Mouse (Mus musculus): ENCODE results near the gene Sec14l1. TPM values are rescaled to one million over a fixed set of nuclear protein-coding genes. Genes with fewer than 3 reads are reported as not detected.
A peak's percentile ranks its signal among the peaks of the same experiment; 100 is the strongest.

Sec14l1 gene
- total RNA-seq, 2 experiments from 2014 or later = 86.8 to 98.2 TPM

DNA sequence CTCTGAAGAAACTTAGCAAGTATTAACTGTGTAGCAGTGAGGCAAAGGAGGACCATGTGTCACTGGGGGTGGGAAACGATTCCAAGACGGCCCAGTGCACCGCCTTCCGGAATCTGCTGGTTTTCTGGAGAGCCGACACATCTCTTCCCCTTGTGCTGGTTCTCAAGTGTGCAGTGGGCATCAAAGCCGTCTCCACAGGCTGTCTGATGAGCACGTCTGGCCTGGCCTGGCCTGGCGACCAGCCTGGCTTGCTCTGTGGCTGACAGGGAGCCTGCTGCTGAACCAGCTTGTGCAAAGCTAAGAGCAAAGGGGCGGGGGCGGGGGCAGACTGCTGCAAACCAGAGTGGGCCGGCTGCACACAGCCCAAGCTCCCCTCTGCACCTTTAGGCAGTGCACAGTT lies 14.5 kb downstream of the Sec14l1 start:
- peak in 1 of 2 experiments; percentile 44 for DNase-seq

DNA sequence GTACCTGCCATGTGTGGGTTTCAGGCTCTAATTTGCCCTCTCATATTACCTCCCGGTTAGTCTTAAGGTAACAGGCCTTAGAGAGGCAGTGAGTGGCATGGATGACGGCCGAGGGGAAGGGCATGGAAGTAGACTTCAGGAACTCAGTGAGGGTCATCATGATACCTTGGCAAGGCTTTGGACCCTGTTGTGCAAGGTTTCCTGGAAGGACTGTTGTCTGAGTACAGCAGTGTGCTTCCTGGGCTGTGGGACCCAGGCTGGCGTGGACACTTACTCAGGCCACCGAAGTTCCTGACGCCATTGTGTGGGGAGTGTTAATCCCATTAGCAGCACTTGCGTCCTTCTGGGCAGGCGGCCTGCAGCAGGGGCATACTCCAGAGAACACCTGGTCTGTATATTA lies 15.1 kb downstream of the Sec14l1 start:
- no peak for DNase-seq

DNA sequence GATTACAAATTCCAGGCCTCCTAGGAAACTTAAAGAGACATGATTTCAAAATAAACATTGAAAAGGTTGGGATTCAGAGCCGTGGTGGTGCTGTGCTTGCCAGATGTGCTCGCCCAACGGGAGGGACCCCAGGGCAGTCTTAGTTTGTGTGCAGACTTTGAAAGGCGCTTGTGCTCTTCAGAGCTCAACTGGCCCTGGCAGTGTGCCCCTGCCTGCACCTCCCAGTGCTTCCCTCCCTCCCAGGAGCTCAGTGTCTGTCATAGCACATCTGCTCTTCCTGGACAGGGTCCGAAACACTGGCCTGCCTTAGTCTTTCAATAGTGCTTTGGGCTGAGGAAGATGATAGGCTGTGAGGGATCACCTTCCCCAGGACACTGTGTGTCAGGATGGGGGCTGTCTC lies 15.9 kb downstream of the Sec14l1 start:
- DNase-seq = peak; percentile 59 to 61

DNA sequence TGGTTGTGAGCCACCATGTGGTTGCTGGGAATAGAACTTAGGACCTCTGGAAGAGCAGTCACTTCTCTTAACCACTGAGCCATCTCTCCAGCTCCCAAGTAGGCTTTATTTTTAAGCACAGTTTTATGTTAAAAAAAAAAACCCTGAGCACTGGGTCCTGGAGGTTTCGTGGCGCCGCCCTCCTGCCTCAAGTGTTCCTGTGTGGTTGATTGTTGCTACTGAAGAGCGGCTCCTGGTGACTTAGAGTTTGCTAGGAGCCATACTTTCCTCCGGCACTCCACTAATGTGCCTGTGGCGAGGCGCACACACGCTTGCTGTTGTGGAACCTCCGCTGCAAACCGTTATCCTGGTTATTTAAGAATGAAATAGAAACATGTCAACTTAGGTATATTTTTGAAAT lies 16.5 kb downstream of the Sec14l1 start:
- DNase-seq = no peak

DNA sequence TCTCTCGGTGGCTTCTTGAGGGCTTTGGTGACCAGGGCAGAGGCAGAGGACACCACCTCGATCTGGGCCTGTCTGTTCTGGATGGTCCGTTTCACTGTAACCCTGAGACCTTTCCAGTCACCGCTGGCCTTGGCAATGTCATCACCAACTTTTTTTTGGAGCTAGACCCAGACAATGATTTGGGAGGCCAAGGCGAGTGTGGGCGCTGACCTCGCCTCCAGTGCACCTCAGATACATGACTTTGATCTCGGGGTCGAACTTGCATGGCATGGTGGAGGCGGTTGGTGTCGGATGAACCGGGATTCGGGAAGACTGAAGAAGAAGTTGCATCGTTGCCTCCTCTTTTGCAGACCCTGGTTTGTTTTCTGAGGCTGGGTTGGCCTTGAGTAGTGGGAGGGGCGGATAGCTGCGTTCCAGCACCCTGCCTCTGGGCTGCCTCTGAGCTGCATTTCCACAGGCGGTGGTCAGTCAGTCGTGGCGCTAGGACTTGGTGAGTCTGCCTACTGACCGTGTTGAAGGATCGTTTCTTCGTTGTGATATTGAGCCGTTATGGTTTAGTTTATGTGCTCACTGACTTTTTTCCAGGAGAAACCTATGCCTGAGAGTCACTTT lies 19.9 kb downstream of the Sec14l1 start:
- DNase-seq = peak in 1 of 2 experiments; percentile 44

DNA sequence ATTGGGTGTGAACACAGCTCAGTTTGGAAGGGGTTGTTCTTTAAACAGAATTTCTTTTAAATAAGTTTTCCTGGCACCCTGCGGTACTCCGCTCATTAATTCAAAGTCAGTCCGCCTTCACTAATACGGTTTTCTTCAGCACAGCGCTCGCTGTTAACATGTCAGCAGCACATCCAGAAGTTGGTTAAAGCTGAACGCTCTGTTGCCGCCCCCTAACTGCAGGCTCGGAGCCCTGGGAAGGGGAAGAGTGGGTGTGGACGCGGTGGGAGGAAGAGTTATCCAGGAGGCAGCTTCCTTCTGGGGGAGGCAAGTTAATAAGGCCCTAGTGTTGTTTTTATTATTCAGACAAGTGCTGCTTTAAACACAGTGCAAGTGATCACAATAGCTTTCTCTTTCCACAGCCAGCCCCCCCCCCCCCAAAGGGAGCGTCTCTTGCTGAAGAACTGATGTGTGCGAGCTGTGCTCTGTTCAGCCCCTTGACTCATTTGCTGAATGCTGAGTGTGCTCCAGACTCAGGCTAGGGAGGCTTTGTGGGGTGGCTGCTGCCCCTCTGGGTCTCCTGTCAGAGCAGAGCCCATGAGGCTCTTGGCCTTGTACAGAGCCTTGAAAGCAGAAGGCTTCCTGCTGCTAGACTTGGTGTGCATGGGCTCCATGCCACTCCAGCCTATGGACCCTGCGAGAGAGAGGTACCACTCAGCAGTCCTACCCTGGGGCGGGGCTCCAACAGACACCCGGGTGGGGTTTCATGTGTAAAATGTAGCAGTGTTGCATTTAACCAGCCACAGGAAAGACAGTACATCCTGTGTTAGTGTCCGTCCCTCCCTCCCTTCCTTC lies 20.7 kb downstream of the Sec14l1 start:
- DNase-seq = peak; percentile 54 to 71

DNA sequence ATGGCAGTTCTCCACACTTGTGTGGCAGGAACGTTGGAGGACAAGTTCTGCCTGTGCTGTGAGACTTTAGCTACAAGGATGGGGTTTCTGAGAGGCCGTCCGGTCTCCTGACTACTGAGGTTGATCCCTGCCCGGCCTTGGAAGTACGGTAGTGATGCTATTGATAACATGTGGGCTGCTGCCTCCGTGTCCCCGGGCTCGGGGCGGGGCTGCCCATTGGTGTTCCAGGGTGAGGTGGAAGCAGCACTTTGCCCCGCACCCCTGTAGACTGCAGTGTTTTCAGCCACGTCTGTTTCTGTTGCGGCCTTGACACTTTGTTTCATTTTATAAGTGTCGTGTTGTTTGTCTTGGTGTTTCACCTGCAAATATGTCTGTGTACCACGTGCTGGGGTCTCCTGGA lies 21.9 kb downstream of the Sec14l1 start:
- DNase-seq = peak in 1 of 2 experiments; percentile 41

DNA sequence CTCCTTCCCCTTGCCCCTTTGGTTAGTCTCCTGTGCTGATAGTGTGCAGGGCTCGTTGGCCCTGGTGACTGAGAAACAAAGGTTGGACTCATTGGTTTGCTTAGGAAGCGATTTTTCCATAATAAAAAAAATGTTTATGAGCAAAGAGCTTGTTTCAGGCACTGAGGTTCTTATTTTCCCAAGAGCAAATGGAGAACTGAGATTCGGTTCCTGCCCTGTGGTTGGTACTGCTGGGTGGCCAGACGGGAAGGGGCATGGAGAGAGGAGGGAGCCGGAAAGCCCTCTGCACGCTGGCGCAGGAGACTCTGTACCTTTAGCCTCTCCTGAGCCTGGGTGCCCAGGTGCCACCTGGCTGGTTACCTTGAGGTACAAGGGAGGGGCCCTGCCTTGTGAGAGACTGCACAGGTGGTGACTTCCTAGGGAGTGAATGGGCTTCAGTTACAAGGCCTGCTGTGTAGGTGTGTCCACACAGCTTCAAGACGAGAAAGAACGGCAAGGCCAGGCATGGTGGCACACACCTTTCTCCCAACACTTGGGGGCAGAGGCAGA lies 23.3 kb downstream of the Sec14l1 start:
- DNase-seq = peak in 1 of 2 experiments; percentile 35

DNA sequence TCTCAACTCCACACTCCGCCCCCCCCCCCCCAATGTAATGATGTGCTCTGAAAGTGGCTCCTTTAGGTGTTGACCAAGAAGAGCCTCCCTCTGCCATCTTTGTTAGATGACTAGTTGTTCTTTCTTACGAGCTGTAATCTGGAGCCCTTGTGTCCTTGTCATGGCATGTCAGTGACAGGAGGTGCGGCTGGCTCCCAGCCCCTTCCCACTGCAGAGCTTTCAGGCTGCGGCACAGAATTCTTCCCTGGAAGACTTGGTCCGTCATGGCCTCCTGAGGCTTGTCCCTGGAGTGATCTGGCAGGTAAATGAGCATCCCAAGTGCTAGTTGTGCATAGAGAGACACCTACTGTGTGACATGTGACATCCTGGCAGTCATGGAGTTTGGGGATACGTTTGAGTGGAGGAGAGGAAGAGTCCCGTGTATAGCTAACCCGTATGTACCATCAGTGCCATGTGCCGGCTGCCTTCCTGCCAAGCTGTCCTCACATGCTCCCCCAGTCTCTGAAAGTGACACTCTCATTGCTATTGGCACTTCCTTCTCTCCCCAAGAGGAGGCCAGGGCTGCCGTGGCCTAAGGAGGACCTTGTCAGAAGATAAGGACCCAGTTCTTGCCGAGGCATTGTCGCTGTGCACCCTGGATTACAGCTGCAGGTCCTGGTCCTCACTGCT lies 24.0 kb downstream of the Sec14l1 start:
- peak; percentile 71 for DNase-seq

DNA sequence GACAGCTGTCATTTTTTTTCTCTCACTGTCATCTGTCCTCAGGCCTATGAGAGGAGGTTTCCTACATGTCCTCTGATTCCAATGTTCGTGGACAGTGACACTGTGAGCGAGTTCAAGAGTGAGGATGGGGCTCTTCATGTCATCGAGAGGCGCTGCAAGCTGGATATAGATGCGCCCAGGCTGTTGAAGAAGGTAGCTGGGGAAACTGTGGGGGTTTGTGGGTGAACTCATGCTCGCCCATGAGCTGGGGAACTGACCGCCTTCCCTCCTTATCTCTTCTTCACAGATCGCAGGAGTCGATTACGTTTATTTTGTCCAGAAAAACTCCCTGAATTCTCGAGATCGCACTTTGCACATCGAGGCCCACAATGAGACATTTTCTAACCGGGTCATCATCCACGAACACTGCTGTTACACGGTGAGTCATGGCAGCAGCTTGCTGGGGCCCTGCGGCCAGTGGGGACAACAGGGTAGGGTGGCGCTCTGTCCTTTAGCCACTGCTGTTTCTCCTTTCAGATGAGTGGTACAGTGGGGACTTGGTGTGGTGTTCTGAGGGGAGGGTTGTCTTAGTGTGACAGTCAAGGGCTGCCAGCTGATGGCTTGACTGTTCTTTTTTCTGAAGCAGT lies 26.5 kb downstream of the Sec14l1 start:
- no peak for DNase-seq

DNA sequence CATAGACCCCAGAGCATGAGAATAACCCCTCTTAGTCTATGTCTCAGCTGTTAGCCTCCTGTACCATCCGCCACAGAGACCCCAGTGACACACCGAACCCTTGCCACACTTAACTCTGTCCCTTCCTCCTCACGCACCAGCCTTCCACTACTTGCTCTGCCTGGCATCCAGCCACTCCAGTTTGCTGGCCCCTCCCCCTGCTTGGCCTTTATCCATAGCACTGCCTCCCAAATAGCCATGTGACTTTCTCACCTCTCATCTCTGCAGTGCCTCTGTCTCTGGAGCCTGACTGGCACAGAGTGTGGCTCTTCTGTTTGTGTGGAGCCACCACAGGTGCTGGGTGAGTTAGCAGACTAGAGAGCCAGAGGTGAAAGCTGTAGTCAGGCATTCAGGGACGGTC lies 27.5 kb downstream of the Sec14l1 start:
- DNase-seq = peak in 1 of 2 experiments; percentile 46

DNA sequence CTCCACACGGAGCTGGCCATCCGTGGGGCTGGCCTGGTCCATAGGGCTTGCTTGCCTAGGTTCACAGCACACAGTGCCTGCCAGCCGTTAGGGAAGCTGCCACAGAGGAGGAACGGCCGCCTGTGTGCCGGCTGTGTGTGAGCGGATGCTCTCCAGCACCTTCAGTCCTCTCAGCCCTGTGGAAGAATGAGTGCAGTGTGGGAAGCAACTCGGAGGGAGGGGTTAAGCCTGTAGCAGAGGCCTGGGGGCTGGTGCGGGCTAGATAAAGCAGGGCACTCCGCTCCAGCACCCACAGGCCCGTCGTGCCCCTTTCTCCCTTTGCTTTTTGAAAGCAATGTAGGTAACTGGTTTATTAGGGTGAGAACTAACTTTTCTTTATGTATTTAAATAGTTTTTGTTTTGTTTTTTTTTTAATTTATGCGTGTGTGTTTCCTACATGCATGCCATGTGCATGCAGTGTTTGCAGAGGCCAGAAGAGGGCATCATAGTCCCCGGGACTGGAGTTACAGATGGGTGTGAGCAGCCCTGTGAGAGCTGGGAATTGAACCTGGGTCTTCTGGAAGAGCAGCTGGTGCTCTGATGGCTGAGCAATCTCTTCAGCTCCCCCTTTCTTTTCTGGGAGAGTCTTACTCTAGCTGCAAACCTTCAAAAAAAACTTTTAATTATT lies 30.6 kb downstream of the Sec14l1 start:
- no peak for DNase-seq

DNA sequence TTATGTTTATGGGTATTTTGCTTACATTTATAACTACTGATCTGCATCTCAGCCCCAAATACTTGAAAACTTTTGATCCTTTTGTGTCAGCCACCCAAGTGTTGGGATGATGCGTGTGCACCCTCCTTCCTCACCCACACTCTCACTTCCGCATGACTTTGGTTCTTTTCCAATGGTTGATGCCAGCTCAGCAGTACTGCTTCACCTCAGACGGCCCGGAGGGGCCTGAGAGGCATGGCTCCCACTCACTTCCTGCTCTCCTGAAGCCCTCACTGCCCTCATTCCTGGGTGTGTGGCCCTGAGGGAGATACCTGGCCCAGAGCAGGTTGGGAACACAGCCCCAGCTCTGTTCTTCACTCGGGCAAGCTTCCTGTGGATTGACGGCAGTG lies 31.1 kb downstream of the Sec14l1 start:
- peak in 1 of 2 experiments; percentile 60 for DNase-seq

DNA sequence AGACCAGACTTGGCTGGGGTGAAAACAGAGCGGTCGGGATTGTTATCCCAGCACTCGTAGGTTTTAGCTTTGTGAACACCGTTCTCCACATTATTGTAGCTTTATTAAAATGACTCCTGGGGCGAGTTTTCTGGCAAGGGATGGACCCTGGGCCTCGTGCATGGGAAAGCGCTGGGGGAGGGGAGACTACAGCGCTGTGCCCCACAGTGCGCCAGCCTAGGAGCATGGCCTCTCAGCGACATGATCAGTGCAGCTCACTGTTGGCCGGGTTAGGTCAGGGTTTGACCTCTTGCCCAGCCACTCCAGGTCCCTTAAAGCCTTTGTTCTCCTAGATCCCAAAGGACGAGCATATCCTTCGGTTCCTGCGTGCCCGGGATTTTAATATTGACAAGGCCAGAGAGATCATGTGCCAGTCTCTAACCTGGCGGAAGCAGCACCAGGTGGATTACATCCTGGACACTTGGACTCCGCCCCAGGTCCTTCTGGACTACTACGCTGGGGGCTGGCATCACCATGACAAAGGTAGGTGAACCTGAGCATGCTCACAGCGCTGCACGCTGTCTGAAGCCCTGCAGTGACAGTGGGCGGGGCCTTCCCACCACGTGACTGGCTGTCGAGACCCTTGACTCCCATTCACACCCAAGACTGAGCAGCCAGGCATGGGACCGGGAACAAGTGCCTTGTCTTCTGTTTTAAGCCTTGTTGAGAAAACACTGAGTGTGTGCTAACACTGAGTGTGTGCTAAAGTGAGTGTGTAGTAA lies 32.0 kb downstream of the Sec14l1 start:
- no peak for DNase-seq

DNA sequence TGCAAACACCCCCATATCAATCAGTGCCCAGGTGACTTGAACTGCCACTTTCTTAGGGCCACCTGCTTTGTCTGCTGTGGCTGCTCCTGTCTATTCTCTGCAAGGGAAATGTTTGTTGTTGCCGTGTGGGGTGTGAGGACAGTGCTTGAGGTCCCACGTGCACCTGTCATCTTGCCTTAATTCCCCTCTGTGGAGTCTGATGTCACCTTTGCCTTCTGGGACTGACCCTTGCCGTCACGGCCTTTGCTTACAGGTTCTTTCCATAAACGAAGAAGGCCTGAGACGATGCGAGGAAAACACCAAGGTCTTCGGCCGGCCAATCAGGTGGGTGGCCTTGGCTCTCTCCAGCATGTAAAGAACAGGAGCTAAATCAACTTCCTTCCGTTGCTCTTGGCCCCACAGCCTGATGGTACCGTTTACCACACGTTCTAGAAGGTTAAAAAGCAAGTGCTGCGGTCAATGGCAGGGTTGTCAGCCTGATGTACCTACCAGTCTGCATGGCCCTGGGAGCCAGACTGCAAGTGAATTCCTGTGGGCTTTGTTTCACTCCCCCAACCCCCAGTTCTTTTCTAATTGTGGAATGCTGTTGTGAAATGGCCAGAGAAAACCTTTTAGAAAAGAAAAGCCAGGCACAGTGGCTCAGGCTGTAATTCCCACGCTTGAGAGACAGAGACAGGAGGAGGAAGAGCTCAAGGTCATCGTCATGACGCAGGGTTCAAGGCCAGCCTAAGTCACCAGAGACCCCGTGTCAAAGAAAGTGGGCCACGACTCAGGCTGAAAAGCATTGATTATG lies 34.1 kb downstream of the Sec14l1 start:
- DNase-seq = no peak

DNA sequence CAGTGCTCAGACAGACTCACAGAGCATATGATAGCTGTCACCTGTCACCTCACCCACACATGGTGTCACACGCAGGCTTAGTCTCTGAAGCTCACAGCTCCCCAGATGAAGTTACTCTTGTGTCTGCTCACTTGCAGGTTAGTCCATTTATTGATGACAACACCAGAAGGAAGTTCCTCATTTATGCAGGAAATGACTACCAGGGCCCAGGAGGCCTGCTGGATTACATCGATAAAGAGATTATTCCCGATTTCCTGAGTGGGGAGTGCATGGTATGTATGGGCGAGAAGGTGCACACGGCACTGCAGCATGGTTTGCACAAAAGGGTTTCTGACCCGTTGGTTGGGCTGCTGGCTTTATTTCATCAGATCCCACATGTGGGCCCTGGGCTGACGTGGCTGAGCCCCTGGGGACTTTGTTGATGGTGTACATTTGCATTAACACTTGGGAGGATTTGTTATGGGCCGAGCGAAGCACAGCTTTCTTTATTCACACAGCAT lies 35.5 kb downstream of the Sec14l1 start:
- no peak for DNase-seq

DNA sequence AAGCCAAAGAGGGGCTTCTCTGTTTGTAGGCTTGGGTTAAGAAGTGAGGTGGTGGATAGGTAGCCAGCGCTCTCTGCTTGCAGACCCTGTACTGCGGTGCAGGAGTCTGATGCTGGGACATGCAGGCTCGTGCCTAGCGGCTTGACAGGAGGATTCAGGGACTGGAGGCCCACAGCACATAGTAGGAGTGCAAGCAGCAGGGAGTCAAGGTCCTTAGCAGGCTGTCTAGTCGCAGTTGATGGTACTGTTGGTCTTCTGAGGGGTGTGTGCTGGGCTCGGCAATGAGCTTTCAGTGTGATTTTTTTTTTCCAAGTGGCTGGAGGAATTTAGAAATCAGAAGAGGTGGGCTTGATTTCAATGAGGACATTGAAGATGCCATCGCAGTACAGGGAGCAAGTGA lies 36.5 kb downstream of the Sec14l1 start:
- no peak for DNase-seq

DNA sequence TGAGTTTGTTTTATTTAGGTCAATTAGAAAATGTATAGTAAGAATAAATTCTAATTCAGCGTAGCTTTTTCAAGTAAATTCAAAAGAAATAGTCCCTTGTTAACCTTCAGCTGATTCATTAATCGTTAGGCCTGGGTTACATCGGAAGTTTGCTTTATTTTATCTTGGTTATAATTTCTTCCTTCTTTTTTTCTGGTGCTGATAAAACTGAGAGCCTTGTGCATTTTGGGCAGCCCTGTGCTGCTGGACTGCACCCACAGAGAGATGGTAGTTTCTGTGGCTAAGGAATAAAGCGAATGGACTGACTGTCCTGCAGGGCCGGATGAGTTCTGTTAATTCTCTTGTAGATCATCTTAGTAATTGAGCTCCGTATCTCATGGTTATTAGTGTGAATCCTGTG lies 37.6 kb downstream of the Sec14l1 start:
- DNase-seq = no peak

DNA sequence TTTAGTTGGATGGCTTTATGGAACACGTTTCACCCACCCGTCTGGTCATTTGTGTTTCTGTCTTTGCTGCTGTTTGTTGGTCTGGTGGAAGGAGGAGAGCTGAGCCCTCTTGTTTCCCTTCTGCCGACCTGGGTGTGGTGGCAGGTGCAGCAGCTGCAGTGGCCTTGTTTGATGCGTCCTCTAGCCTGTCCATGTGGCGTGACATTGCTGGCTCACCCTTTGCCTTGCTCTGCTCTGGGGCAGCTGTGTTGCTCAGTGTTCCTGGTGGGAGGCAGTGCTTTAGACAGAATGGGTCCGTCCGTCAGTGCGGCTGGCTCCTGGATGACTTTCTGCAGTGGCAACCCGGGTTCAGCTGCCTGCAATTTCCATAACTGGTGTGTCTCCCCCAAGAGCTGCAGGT lies 38.6 kb downstream of the Sec14l1 start:
- no peak for DNase-seq

Measured in heart, adult 18-20 months (tissue).